Mouse (Mus musculus) lung, embryonic 14.5 days (tissue): ENCODE results near the gene Sptbn1. TPM values are rescaled to one million over a fixed set of nuclear protein-coding genes. Genes with fewer than 3 reads are reported as not detected.

Experiments
- ATAC-seq: fragments of 200-750 bp; cut with Nextera tagmentation; 2 replicates; pipeline ENCODE4 v1.8.0; 2017; ENCODE audit warnings: mild to moderate bottlenecking, moderate TSS enrichment, moderate library complexity; ENCODE audit not compliant: insufficient read depth
- DNase-seq: peaks from one replicate; pipeline ENCODE4 v3.0.0-alpha.2; 2015
- H3K27ac ChIP-seq: fragments of 300-500 bp; sonication (generic); 2 replicates; pipeline ENCODE4 v1.5.1; 2014; ENCODE audit warnings: low read depth, mild to moderate bottlenecking, moderate library complexity
- H3K27me3 ChIP-seq: fragments of 300-500 bp; sonication (generic); 2 replicates; pipeline ENCODE4 v1.6.1; 2014; ENCODE audit warnings: low read length, control low read depth; ENCODE audit not compliant: insufficient read depth
- H3K36me3 ChIP-seq: fragments of 300-500 bp; sonication (generic); 2 replicates; pipeline ENCODE4 v1.6.1; 2014; ENCODE audit warnings: control low read depth; ENCODE audit not compliant: insufficient read depth
- H3K4me1 ChIP-seq: fragments of 300-500 bp; sonication (generic); 2 replicates; pipeline ENCODE4 v1.6.1; 2014; ENCODE audit warnings: antibody characterized with exemption, control low read depth; ENCODE audit not compliant: insufficient read depth
- H3K4me2 ChIP-seq: fragments of 300-500 bp; sonication (generic); 2 replicates; pipeline ENCODE4 v1.6.1; 2014; ENCODE audit warnings: mild to moderate bottlenecking
- H3K4me3 ChIP-seq: fragments of 300-500 bp; sonication (generic); 2 replicates; pipeline ENCODE4 v1.5.1; 2014; ENCODE audit warnings: low read depth, low read length
- H3K9ac ChIP-seq: fragments of 300-500 bp; sonication (generic); 2 replicates; pipeline ENCODE4 v1.6.1; 2014
- H3K9me3 ChIP-seq: fragments of 300-500 bp; sonication (generic); 2 replicates; pipeline ENCODE4 v1.6.1; 2016; ENCODE audit warnings: low read depth, low read length, control low read depth
- CTCF ChIP-seq: IDR thresholded peaks from 2 replicates; pipeline ENCODE4 v1.5.1; 2016; ENCODE audit warnings: antibody characterized with exemption, low read depth
- WGBS: fragments of 180-500 bp; shearing (Covaris S2); extraction: QIAGEN DNeasy Blood & Tissue Kit; methylation state at CpG from one replicate; pipeline ENCODE4 v1.1.7; 2014; 5-methylcytosine and 5-hydroxymethylcytosine counted together
- polyA plus RNA-seq: library from polyadenylated mRNA; unstranded; fragments of >200 nt; fragmentation: Nextera tagmentation; extraction: Ambion mirVana; gene quantifications from 2 replicates; pipeline ENCODE4 v1.2.1, GENCODE M21; 2014

Gene Sptbn1
- polyA plus RNA-seq, 1 experiment from 2014 or later: 168 TPM

- Histone ChIP-seq H3K4me1 (peaks cover 5% of the 10 kb centered on the region; the same call in 1 of the 2 replicates), H3K27ac (peak overlapping the region; percentile 92), H3K36me3 (peaks cover 7% of the 10 kb centered on the region; the same call in 1 of the 2 replicates), H3K4me2 (peak overlapping the region; percentile 71), H3K27me3 (no peaks in the 10 kb centered on the region), H3K4me3 (peak overlapping the region; percentile 42), H3K9me3 (no peaks in the 10 kb centered on the region), H3K9ac (peak overlapping the region; percentile 59)
- ATAC-seq: peak; percentile 84
- WGBS: 4% methylated on average over 21 of the region's 21 CpGs
- TF ChIP-seq CTCF: no peak
- peak; percentile 65 for DNase-seq
Measured at GRCm38 (mm10) chr11:30197564-30198090, 70.3 kb downstream of the Sptbn1 start.

GRCm38 (mm10) chr11:30196368-30197070 is 71.5 kb downstream of the Sptbn1 start:
- H3K27ac ChIP-seq: 0 out of 2 replicates have a peak overlapping the region, but pooled peaks have one; percentile 92
- no peak for DNase-seq
- H3K4me2 ChIP-seq: peak overlapping the region; percentile 71
- TF ChIP-seq CTCF: no peak
- ATAC-seq: no peak
- no peaks in the 10 kb centered on the region for H3K9me3 ChIP-seq
- H3K36me3 ChIP-seq: no peaks in the 10 kb centered on the region
- no peak overlapping the region; the same call in 1 of the 2 replicates for H3K9ac ChIP-seq
- 43% methylated on average over 4 of the region's 4 CpGs for WGBS
- H3K4me1 ChIP-seq: peaks cover 5% of the 10 kb centered on the region; the same call in 1 of the 2 replicates
- peak overlapping the region; percentile 42 for H3K4me3 ChIP-seq
- H3K27me3 ChIP-seq: no peaks in the 10 kb centered on the region

- Histone ChIP-seq H3K9me3 (no peaks in the 10 kb centered on the region), H3K9ac (no peak overlapping the region), H3K4me2 (peak overlapping the region; percentile 71), H3K27ac (no peak overlapping the region), H3K36me3 (no peaks in the 10 kb centered on the region), H3K4me1 (peaks cover 5% of the 10 kb centered on the region; the same call in 1 of the 2 replicates), H3K27me3 (no peaks in the 10 kb centered on the region), H3K4me3 (0 out of 2 replicates have a peak overlapping the region, but pooled peaks have one; percentile 42)
- DNase-seq (no peak), ATAC-seq (no peak)
- 64% methylated on average over 3 of the region's 3 CpGs for WGBS
- TF ChIP-seq CTCF: no peak
Measured at GRCm38 (mm10) chr11:30195756-30196155, 72.2 kb downstream of the Sptbn1 start.

- Histone ChIP-seq H3K9me3 (no peaks in the 10 kb centered on the region), H3K4me1 (peaks cover 5% of the 10 kb centered on the region; the same call in 1 of the 2 replicates), H3K4me2 (no peak overlapping the region), H3K27ac (no peak overlapping the region), H3K36me3 (no peaks in the 10 kb centered on the region), H3K27me3 (no peaks in the 10 kb centered on the region), H3K4me3 (no peak overlapping the region), H3K9ac (no peak overlapping the region)
- TF ChIP-seq CTCF: no peak
- ATAC-seq (no peak), DNase-seq (no peak)
- WGBS: 53% methylated on average over 1 of the region's 1 CpGs
Measured at GRCm38 (mm10) chr11:30194800-30195199, 73.2 kb downstream of the Sptbn1 start.

GRCm38 (mm10) chr11:30190959-30191358 is 77.0 kb downstream of the Sptbn1 start:
- no peaks in the 10 kb centered on the region for H3K27me3 ChIP-seq
- no peak overlapping the region for H3K27ac ChIP-seq
- no peak overlapping the region for H3K9ac ChIP-seq
- no peak for ATAC-seq
- no peaks in the 10 kb centered on the region for H3K9me3 ChIP-seq
- TF ChIP-seq CTCF: no peak
- WGBS: 63% methylated on average over 4 of the region's 4 CpGs
- H3K36me3 ChIP-seq: no peaks in the 10 kb centered on the region
- no peak overlapping the region for H3K4me2 ChIP-seq
- H3K4me1 ChIP-seq: peaks cover 7% of the 10 kb centered on the region
- H3K4me3 ChIP-seq: no peak overlapping the region
- DNase-seq: no peak

GRCm38 (mm10) chr11:30190119-30190518 is 77.9 kb downstream of the Sptbn1 start:
- no peak for DNase-seq

GRCm38 (mm10) chr11:30186902-30187470 is 81.0 kb downstream of the Sptbn1 start:
- Histone ChIP-seq H3K4me2 (no peak overlapping the region), H3K9ac (no peak overlapping the region), H3K4me1 (peaks cover 3% of the 10 kb centered on the region; the same call in 1 of the 2 replicates), H3K27me3 (no peaks in the 10 kb centered on the region), H3K4me3 (no peak overlapping the region), H3K36me3 (no peaks in the 10 kb centered on the region), H3K27ac (no peak overlapping the region), H3K9me3 (no peaks in the 10 kb centered on the region)
- 81% methylated on average over 4 of the region's 4 CpGs for WGBS
- ATAC-seq (no peak), DNase-seq (no peak)
- no peak for TF ChIP-seq CTCF

More at GRCm38 (mm10) chr11:30190119-30190518, 77.9 kb downstream of the Sptbn1 start:
- no peak for TF ChIP-seq CTCF
- no peaks in the 10 kb centered on the region for H3K27me3 ChIP-seq
- no peak for ATAC-seq
- H3K4me3 ChIP-seq: no peak overlapping the region
- H3K9ac ChIP-seq: no peak overlapping the region
- no peaks in the 10 kb centered on the region for H3K36me3 ChIP-seq
- no peak overlapping the region for H3K4me2 ChIP-seq
- peaks cover 3% of the 10 kb centered on the region for H3K4me1 ChIP-seq
- H3K9me3 ChIP-seq: no peaks in the 10 kb centered on the region
- 93% methylated on average over 3 of the region's 3 CpGs for WGBS
- no peak overlapping the region for H3K27ac ChIP-seq
